Mouse (Mus musculus) midbrain, embryonic 10.5 days (tissue): ENCODE data around the gene Xpc. TPM values are rescaled to one million over a fixed set of nuclear protein-coding genes. Genes with fewer than 3 reads are reported as not detected.

Experiments
- DNase-seq: peaks from one replicate; pipeline ENCODE4 v3.0.0-alpha.2; 2017; ENCODE audit warnings: low spot score
- H3K27ac ChIP-seq: fragments of 300-500 bp; sonication (generic); replicated peaks from 2 replicates; pipeline ENCODE4 v1.5.1; 2016; ENCODE audit warnings: mild to moderate bottlenecking
- H3K27me3 ChIP-seq: fragments of 300-500 bp; sonication (generic); 2 replicates; pipeline ENCODE4 v1.6.1; 2016; ENCODE audit warnings: low read depth, mild to moderate bottlenecking; ENCODE audit not compliant: poor library complexity, severe bottlenecking
- H3K36me3 ChIP-seq: fragments of 300-500 bp; sonication (generic); 2 replicates; pipeline ENCODE4 v1.6.1; 2016; ENCODE audit warnings: mild to moderate bottlenecking, moderate library complexity
- H3K4me1 ChIP-seq: fragments of 300-500 bp; sonication (generic); 2 replicates; pipeline ENCODE4 v1.6.1; 2016
- H3K4me3 ChIP-seq: fragments of 300-500 bp; sonication (generic); 2 replicates; pipeline ENCODE4 v1.5.1; 2016; ENCODE audit warnings: mild to moderate bottlenecking, moderate library complexity
- H3K9me3 ChIP-seq: fragments of 300-500 bp; sonication (generic); replicated peaks from 2 replicates; pipeline ENCODE4 v1.6.1; 2016; ENCODE audit warnings: mild to moderate bottlenecking
- WGBS: fragments of 180-500 bp; shearing (Covaris S2); methylation state at CpG from one replicate; pipeline ENCODE4 v1.1.7; 2016; 5-methylcytosine and 5-hydroxymethylcytosine counted together
- polyA plus RNA-seq: library from polyadenylated mRNA; unstranded; fragments of >200 nt; fragmentation: Nextera tagmentation; extraction: Ambion mirVana; gene quantifications from 2 replicates; pipeline ENCODE4 v1.2.1, GENCODE M21; 2016

Xpc gene
- polyA plus RNA-seq, 1 experiment from 2014 or later = 22.8 TPM

DNA sequence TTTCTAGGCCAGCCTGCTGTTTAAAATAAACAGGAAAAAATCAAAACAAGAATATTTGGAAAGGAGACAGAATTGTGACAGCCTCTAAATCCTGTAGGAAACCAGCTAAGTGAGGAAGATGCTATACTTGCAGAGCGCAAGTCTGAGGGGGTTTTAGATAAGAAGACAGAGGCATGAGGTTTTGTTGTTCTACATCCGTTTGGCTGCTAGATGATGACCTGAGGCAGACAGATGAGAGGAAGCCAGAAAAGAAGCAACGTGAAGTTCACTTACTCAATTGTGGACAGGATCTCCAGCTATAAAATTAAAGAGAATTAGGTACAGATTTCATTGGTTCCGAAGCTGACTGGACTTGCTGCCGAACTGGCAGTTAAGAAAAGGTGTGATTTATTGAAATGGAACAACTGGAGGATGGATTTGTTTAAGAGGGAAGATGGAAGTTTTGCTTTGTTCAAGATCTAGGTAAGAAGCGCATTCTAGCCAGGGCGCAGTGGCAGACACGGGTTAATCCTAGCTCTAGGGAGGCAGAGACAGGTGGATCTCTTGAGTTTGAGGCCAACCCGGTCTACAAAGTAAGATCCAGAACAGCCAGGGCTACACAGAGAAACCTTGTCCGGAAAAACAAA is 838 bp downstream of the Xpc start:
- Histone ChIP-seq H3K9me3 (no peaks in the 10 kb centered on the region), H3K27ac (peak overlapping the region; percentile 92), H3K27me3 (no peaks in the 10 kb centered on the region), H3K36me3 (peaks cover 46% of the 10 kb centered on the region), H3K4me1 (peaks cover 36% of the 10 kb centered on the region), H3K4me3 (peak overlapping the region; percentile 83)
- 43% methylated on average over 10 of the region's 10 CpGs for WGBS
- no peak for DNase-seq

DNA sequence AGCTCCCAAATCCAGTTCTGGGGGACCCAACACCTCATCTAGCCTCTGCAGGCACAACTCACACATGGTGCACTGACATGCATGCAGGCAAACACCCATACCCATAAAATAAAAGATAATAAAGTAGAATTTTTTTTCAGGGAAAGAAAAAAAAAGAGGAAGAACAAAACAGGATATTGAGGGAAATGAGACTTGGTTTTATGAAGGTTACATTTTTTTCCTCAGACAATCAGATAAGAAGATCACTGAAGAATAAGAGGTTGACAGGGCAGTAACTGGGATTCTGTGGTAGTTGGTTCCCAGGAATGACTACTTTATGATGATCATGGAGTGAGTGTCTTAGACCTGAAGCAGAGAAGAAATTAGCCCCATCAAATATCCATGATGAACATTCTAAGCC is 1.6 kb downstream of the Xpc start:
- H3K27me3 ChIP-seq = no peaks in the 10 kb centered on the region
- no peaks in the 10 kb centered on the region for H3K9me3 ChIP-seq
- DNase-seq = no peak
- peaks cover 36% of the 10 kb centered on the region for H3K4me1 ChIP-seq
- H3K36me3 ChIP-seq = peaks cover 45% of the 10 kb centered on the region
- H3K4me3 ChIP-seq = 0 out of 2 replicates have a peak overlapping the region, but pooled peaks have one; percentile 83
- H3K27ac ChIP-seq = no peak overlapping the region

DNA sequence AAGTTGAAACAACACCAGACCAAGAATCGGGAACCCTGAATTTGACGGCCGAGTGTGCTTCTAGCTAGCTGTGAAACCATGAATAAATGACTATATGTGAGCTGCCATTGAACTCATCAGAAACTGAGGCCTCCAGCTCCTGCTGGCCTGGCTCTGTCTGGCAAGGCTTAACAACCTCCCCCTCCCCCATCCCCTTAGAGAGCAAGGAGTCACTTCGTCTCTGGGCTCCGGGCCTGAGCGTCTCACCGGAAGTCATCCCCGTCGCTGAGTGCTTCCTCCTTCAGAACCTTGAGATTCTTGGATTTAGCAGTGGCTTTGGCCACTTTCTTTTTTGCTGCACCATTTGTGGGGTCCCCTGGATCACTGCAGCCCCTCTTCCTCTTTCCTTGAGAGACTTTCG is 5.5 kb downstream of the Xpc start:
- Histone ChIP-seq H3K27me3 (no peaks in the 10 kb centered on the region), H3K4me1 (peaks cover 19% of the 10 kb centered on the region), H3K27ac (no peak overlapping the region), H3K36me3 (peaks cover 64% of the 10 kb centered on the region), H3K4me3 (no peak overlapping the region), H3K9me3 (no peaks in the 10 kb centered on the region)
- no peak for DNase-seq
- 83% methylated on average over 10 of the region's 10 CpGs for WGBS

DNA sequence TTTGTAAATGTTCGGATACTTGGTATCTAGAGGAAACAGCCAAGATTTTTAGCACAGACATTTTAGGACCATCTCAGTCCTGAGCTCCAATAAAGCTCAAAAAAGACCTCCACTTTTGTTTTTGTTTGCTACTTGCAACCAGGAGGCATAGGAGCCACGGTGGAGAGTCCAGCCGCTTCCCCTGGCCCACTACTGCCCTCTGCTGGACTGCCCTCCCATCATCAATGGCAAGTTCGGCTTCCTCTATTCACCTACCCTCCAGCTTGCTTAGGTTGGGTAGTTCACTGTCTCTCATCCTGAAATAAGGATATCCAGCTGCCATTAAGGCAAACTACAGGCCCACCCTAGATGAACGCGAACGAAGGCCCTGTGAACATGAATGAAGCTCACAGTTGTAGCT is 6.4 kb downstream of the Xpc start:
- DNase-seq = peak; percentile 70
- Histone ChIP-seq H3K9me3 (no peaks in the 10 kb centered on the region), H3K36me3 (peaks cover 73% of the 10 kb centered on the region), H3K4me1 (peaks cover 10% of the 10 kb centered on the region), H3K4me3 (no peak overlapping the region), H3K27me3 (no peaks in the 10 kb centered on the region), H3K27ac (no peak overlapping the region)
- WGBS = 47% methylated on average over 7 of the region's 7 CpGs

DNA sequence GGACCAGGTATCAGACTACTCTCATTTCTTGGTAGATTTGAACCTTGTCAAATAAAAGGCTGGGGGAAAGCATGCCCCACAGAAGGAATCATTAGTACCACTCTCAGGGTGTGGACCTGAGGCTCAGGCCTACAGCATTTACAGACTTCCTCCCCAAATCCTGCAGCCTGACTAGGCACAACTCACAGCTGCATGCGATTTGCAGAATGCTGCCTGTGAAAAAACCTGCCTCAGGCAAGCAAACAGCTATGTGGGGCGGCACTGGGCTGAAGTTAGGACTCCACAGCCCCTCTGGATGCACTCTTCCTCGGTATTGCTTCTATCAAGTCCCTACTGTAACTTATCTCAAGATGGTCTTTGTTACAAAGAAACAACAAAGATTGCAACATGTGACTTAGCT is 7.6 kb downstream of the Xpc start:
- no peaks in the 10 kb centered on the region for H3K27me3 ChIP-seq
- WGBS = 88% methylated on average over 3 of the region's 3 CpGs
- DNase-seq = no peak
- no peak overlapping the region for H3K27ac ChIP-seq
- H3K4me1 ChIP-seq = no peaks in the 10 kb centered on the region
- H3K4me3 ChIP-seq = no peak overlapping the region
- H3K36me3 ChIP-seq = peaks cover 85% of the 10 kb centered on the region
- peaks cover 7% of the 10 kb centered on the region; the same call in 1 of the 2 replicates for H3K9me3 ChIP-seq

DNA sequence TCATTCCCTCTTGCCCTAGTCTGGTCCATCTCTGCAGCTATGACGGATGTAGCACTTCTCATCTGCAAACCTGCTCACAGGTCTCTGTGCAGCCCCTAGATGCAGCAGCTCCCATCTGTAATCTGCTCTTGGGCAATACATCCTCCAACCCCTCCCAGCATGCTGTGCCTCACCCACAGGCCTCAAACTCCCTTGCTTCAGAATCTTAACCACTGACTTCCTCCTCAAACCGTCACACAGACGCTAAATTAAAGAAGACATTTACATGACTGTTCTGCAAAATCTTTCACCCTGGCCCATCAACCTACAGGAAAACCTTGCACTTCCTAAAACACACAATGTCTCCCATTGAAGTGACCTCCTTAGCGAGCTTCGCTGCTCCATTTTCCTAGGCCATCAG is 9.7 kb downstream of the Xpc start:
- peaks cover 96% of the 10 kb centered on the region for H3K36me3 ChIP-seq
- no peak for DNase-seq
- WGBS = 92% methylated on average over 5 of the region's 5 CpGs

DNA sequence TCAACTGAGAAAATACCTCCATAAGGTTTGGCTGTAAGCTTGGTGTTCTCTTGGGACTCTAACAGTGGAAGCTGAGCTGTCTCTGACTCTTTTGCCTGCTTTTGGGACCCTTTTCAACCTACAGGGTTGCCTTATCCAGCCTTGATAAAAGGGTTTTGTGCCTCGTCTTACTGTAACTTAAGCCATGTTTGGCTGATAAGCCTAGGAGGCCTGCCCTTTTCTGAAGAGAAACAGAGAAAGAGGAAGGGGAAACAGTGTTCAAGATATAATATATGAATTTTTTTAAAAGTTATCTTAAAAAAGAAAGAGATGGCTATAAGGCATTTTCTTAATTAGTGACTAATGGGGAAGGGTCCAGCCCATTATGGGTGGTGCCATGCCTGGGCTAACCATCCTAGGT is 12.4 kb downstream of the Xpc start:
- WGBS = 91% methylated on average over 1 of the region's 1 CpGs
- no peaks in the 10 kb centered on the region for H3K27me3 ChIP-seq
- no peak overlapping the region for H3K4me3 ChIP-seq
- DNase-seq = no peak
- H3K9me3 ChIP-seq = peaks cover 7% of the 10 kb centered on the region; the same call in 1 of the 2 replicates
- no peaks in the 10 kb centered on the region for H3K4me1 ChIP-seq
- H3K27ac ChIP-seq = no peak overlapping the region
- peaks cover 100% of the 10 kb centered on the region for H3K36me3 ChIP-seq

More for the DNA sequence above, 9.7 kb downstream of the Xpc start:
- no peak overlapping the region for H3K4me3 ChIP-seq
- H3K27me3 ChIP-seq = no peaks in the 10 kb centered on the region
- H3K9me3 ChIP-seq = peaks cover 7% of the 10 kb centered on the region; the same call in 1 of the 2 replicates
- H3K4me1 ChIP-seq = no peaks in the 10 kb centered on the region
- H3K27ac ChIP-seq = no peak overlapping the region

DNA sequence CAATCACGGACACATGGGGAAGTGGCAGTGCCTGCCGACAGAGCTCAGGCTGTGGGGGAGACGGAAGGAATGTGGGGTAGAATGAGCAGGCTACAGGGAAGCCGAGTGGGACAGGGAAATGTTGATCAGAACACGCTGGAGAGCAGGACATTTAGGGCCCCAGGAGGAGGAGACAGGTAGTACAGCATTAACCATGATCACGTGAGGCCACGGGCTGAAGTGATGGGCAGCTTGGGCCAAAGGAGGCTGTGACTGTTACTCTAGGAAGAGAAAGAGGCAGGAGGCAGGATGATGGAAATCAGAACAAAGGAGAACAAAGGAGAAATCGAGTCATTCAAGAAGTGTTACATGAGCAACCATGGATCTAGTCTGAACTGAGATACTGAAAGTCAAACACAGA is 21.2 kb downstream of the Xpc start:
- 89% methylated on average over 8 of the region's 8 CpGs for WGBS
- Histone ChIP-seq H3K27ac (no peak overlapping the region), H3K36me3 (peaks cover 96% of the 10 kb centered on the region), H3K4me3 (no peak overlapping the region), H3K9me3 (no peaks in the 10 kb centered on the region), H3K27me3 (no peaks in the 10 kb centered on the region), H3K4me1 (peaks cover 5% of the 10 kb centered on the region; the same call in 1 of the 2 replicates)
- DNase-seq = no peak

DNA sequence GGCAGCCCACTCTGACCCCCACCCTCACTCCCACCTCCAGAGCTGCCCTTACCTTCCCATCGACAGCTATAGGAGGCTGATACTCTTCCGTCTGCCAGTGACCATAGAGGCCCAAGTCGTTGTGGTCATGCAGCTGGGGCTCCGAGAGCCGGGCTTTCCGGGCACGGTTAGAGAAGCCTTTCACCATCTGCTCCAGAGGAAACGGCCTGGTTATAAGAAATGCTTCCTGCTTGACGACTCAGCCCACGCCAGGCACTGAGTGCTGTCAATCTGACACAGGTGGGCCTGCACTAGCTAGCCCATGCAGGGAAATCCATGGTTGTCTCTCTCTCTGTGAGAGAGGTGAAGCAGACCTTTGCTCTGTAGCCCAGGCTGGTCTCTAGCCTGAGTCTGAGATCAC is 22.6 kb downstream of the Xpc start:
- no peak for DNase-seq
- H3K4me3 ChIP-seq = no peak overlapping the region
- WGBS = 92% methylated on average over 10 of the region's 10 CpGs
- H3K27ac ChIP-seq = no peak overlapping the region
- no peaks in the 10 kb centered on the region for H3K9me3 ChIP-seq
- peaks cover 96% of the 10 kb centered on the region for H3K36me3 ChIP-seq
- H3K27me3 ChIP-seq = no peaks in the 10 kb centered on the region
- peaks cover 5% of the 10 kb centered on the region; the same call in 1 of the 2 replicates for H3K4me1 ChIP-seq

DNA sequence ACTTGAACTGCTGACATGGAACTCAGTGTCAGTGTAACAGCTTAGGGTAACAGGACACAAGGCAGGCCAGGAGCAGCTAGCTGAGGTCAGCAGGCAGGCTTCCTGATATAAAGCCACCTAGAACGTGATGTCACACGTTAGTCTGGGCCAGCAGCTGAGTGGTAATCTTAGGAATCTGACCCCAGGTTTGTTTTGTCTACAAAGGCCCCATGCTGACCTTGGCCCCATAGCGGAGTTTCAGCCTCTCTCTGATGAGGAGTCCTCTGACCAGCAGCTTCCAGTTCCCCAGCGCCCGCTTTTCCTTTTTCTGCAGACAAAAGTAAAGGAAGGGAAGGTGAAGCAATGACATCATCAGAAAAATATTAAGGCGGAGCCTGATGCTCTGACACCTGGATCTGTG is 24.7 kb downstream of the Xpc start:
- Histone ChIP-seq H3K4me1 (peaks cover 5% of the 10 kb centered on the region; the same call in 1 of the 2 replicates), H3K4me3 (no peak overlapping the region), H3K27ac (no peak overlapping the region), H3K9me3 (no peaks in the 10 kb centered on the region), H3K27me3 (no peaks in the 10 kb centered on the region), H3K36me3 (peaks cover 96% of the 10 kb centered on the region)
- no peak for DNase-seq
- WGBS = 70% methylated on average over 6 of the region's 6 CpGs

DNA sequence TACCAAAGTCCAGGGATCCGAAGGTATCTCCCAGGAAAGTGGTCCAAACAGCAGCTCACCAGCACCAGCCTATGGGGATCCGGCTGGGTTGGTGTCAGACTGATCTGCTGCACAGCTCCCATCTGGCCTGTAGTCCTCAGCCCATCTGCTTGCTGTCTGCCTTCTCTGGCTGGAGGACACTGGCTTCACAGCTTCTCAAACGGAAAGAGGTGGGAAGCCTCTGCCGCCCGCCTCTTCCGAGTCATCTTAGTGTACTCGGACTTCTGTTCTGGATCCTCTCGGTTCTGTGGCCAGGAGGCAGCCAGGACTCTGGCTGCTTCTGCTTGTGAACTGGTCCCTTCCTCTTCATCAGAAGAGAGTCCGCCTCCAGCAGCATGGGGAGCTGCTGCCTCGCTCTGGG is 25.8 kb downstream of the Xpc start:
- Histone ChIP-seq H3K36me3 (peaks cover 96% of the 10 kb centered on the region), H3K27me3 (no peaks in the 10 kb centered on the region), H3K27ac (no peak overlapping the region), H3K4me3 (no peak overlapping the region), H3K9me3 (no peaks in the 10 kb centered on the region), H3K4me1 (peaks cover 5% of the 10 kb centered on the region; the same call in 1 of the 2 replicates)
- no peak for DNase-seq
- 90% methylated on average over 10 of the region's 10 CpGs for WGBS

DNA sequence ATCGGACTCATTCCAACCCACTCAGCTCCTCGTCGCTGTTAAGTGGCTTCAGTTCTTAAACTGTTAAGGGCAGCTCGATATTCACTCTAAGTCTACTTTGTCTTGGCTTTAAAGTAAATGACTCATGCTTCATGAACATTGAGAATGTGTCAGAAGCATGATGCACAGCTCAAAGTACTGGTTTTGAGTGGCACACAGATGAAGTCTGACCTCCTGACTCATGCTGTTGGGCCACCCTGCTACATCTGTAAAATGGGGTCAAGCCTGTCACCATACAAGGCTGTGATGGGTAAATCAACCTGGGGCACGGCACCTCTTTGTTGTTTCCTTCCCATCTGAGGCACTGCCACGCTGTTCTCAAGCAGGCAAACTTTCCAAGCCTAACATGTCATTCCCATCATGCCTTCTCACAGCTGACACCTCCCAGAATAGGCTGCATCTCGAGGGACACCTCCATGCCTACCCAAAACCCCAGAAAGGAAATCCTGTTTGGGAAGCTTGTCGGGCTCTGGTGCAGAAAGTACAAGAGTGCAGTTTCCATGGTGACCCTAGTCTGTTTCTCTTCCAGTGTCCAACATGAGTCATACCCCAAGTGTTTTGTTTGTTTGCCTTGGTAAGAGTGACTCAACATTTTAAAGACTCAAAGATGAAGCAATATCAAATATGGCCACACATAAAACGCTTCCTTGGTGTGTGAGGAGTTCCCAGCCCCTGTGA is 27.0 kb downstream of the Xpc start:
- Histone ChIP-seq H3K36me3 (peaks cover 98% of the 10 kb centered on the region), H3K9me3 (no peaks in the 10 kb centered on the region), H3K27me3 (no peaks in the 10 kb centered on the region), H3K4me1 (peaks cover 5% of the 10 kb centered on the region; the same call in 1 of the 2 replicates), H3K4me3 (no peak overlapping the region), H3K27ac (no peak overlapping the region)
- no peak for DNase-seq
- 88% methylated on average over 9 of the region's 9 CpGs for WGBS

DNA sequence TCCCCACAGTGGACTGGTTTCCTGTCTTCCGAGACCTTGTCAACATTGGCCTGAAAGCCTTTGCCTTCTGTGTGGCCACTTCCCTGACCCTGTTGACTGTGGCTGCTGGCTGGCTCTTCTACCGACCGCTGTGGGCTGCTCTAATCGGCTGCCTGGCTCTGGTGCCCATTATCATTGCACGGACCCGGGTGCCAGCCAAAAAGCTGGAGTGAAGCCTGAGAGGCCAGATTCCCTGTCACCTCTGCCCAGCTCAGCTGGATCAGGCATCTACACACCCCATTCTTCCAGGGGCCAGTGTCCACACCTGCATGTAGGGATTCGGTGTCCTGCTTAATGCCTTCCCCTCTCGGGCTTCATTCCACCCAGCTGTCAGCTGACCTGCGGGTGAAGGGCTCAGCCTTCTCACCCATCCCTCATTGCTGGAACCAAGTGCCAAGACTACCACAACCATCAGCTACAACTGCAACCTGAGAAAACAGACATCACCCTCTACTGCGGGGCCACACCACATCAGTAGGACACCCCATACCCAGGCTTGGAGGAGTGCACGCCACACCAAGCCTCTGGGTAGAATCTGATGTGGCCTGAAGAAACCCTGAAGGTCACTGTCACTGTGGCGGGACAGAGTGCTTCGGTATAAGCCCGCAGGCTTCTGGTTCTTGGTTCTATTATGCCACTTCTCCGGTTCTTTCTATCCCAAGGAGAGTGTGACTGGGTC is 28.8 kb downstream of the Xpc start:
- H3K27me3 ChIP-seq = no peaks in the 10 kb centered on the region
- peaks cover 100% of the 10 kb centered on the region for H3K36me3 ChIP-seq
- H3K4me1 ChIP-seq = no peaks in the 10 kb centered on the region
- H3K27ac ChIP-seq = no peak overlapping the region
- 93% methylated on average over 15 of the region's 15 CpGs for WGBS
- no peak overlapping the region for H3K4me3 ChIP-seq
- no peak for DNase-seq
- H3K9me3 ChIP-seq = no peaks in the 10 kb centered on the region
